Comparison of ENCODE assay signal across 8 mouse cellular contexts in genomic region chr13:107168599-107169149, GRCm38 (mm10).
DNase-seq lines count a peak whose midpoint lies in the region; ATAC-seq and TF ChIP-seq lines count a peak whose summit lies in the region.

No protein-coding gene starts in this region.

- H3K27ac ChIP-seq in forebrain, postnatal 0 days (ENCODE audit: low read depth, low read length): peak overlapping the region; percentile 54
- H3K27ac ChIP-seq in hindbrain, embryonic 11.5 days (ENCODE audit: low read depth, low read length): no peak overlapping the region
- H3K27ac ChIP-seq in lung, embryonic 14.5 days (ENCODE audit: low read depth): no peak overlapping the region
- peak overlapping the region; percentile 70 for H3K27ac ChIP-seq in neural tube, embryonic 15.5 days (replicated peaks)

- WGBS in forebrain, postnatal 0 days: 1% methylated on average over 15 of the region's 15 CpGs
- 10% methylated on average over 15 of the region's 15 CpGs for WGBS in hindbrain, embryonic 11.5 days
- WGBS in lung, embryonic 14.5 days: 17% methylated on average over 15 of the region's 15 CpGs
- 3% methylated on average over 15 of the region's 15 CpGs for WGBS in neural tube, embryonic 15.5 days

- H3K36me3 ChIP-seq in forebrain, postnatal 0 days (ENCODE audit: insufficient read depth): no peaks in the 10 kb centered on the region
- no peaks in the 10 kb centered on the region for H3K36me3 ChIP-seq in hindbrain, embryonic 11.5 days (ENCODE audit: control insufficient read depth, insufficient read depth, low read length)
- no peaks in the 10 kb centered on the region for H3K36me3 ChIP-seq in lung, embryonic 14.5 days (ENCODE audit: insufficient read depth)
- no peaks in the 10 kb centered on the region for H3K36me3 ChIP-seq in neural tube, embryonic 15.5 days

- H3K4me1 ChIP-seq in forebrain, postnatal 0 days (ENCODE audit: insufficient read depth): peaks cover 14% of the 10 kb centered on the region
- no peaks in the 10 kb centered on the region; the same call in 1 of the 2 replicates for H3K4me1 ChIP-seq in hindbrain, embryonic 11.5 days (replicated peaks; ENCODE audit: control insufficient read depth, insufficient read depth, low read length)
- H3K4me1 ChIP-seq in lung, embryonic 14.5 days (ENCODE audit: insufficient read depth): no peaks in the 10 kb centered on the region; the same call in 1 of the 2 replicates
- H3K4me1 ChIP-seq in neural tube, embryonic 15.5 days: peaks cover 25% of the 10 kb centered on the region

- peak; percentile 89 for ATAC-seq in forebrain, postnatal 0 days
- ATAC-seq in hindbrain, embryonic 11.5 days (ENCODE audit: low FRiP score): peak; percentile 80
- peak; percentile 78 for ATAC-seq in lung, embryonic 14.5 days (ENCODE audit: insufficient read depth)
- ATAC-seq in neural tube, embryonic 15.5 days (ENCODE audit: low FRiP score): peak; percentile 85

- peak overlapping the region; percentile 56 for H3K4me2 ChIP-seq in forebrain, postnatal 0 days (ENCODE audit: low read depth)
- H3K4me2 ChIP-seq in hindbrain, embryonic 11.5 days (replicated peaks; ENCODE audit: low read depth, low read length): peak overlapping the region; percentile 66
- peak overlapping the region; percentile 64 for H3K4me2 ChIP-seq in lung, embryonic 14.5 days
- peak overlapping the region; percentile 60 for H3K4me2 ChIP-seq in neural tube, embryonic 15.5 days

- H3K27me3 ChIP-seq in forebrain, postnatal 0 days (ENCODE audit: insufficient read depth, low read length): no peaks in the 10 kb centered on the region
- H3K27me3 ChIP-seq in hindbrain, embryonic 11.5 days (ENCODE audit: control insufficient read depth, insufficient read depth, low read length): no peaks in the 10 kb centered on the region
- H3K27me3 ChIP-seq in lung, embryonic 14.5 days (ENCODE audit: insufficient read depth, low read length): no peaks in the 10 kb centered on the region
- no peaks in the 10 kb centered on the region for H3K27me3 ChIP-seq in neural tube, embryonic 15.5 days (replicated peaks)

- H3K4me3 ChIP-seq in forebrain, postnatal 0 days (ENCODE audit: low read depth, low read length): peak overlapping the region; percentile 25
- H3K4me3 ChIP-seq in hindbrain, embryonic 11.5 days (ENCODE audit: low read depth, low read length): peak overlapping the region; percentile 23
- peak overlapping the region; percentile 24; the same call in 1 of the 2 replicates for H3K4me3 ChIP-seq in lung, embryonic 14.5 days (ENCODE audit: low read depth, low read length)
- H3K4me3 ChIP-seq in neural tube, embryonic 15.5 days (replicated peaks): peak overlapping the region; percentile 32

- peak; percentile 36 for DNase-seq in NIH3T3 (ENCODE audit: low read depth)
- peak; percentile 83 for DNase-seq in cerebellum, adult 11-12 months
- DNase-seq in forebrain, postnatal 0 days: peak; percentile 75
- DNase-seq in hindbrain, embryonic 11.5 days (ENCODE audit: low spot score): peak; percentile 59
- peak; percentile 60 to 70 for DNase-seq in layer of hippocampus, postnatal 10 days (ENCODE audit: low spot score in 2 of 2)
- peak; percentile 67 for DNase-seq in lung, embryonic 14.5 days
- DNase-seq in thymus, postnatal 4 days: peak; percentile 18

- H3K9me3 ChIP-seq in forebrain, postnatal 0 days (ENCODE audit: low read length): no peaks in the 10 kb centered on the region
- H3K9me3 ChIP-seq in hindbrain, embryonic 11.5 days (ENCODE audit: control insufficient read depth, low read length): no peaks in the 10 kb centered on the region
- H3K9me3 ChIP-seq in lung, embryonic 14.5 days (ENCODE audit: low read depth, low read length): no peaks in the 10 kb centered on the region
- no peaks in the 10 kb centered on the region for H3K9me3 ChIP-seq in neural tube, embryonic 15.5 days (replicated peaks)

- peak overlapping the region; percentile 26; the same call in 1 of the 2 replicates for H3K9ac ChIP-seq in forebrain, postnatal 0 days
- peak overlapping the region; percentile 49; the same call in 1 of the 2 replicates for H3K9ac ChIP-seq in hindbrain, embryonic 11.5 days (ENCODE audit: low read depth, low read length)
- peak overlapping the region; percentile 28; the same call in 1 of the 2 replicates for H3K9ac ChIP-seq in lung, embryonic 14.5 days
- peak overlapping the region; percentile 36 for H3K9ac ChIP-seq in neural tube, embryonic 15.5 days (replicated peaks)

- no peak for TF ChIP-seq CTCF in forebrain, postnatal 0 days (IDR thresholded peaks at IDR 0.05; ENCODE audit: low read depth)
- no peak for TF ChIP-seq CTCF in lung, embryonic 14.5 days (IDR thresholded peaks at IDR 0.05; ENCODE audit: low read depth)

Comparison
In these comparisons a context has a peak if more than half of its experiments do, and no peak if none do; other contexts are left out.
1. DNase-seq: peak in every context shown above with its lines; median percentile 83 in cerebellum, adult 11-12 months; 75 in forebrain, postnatal 0 days; 67 in lung, embryonic 14.5 days; 65 in layer of hippocampus, postnatal 10 days; 59 in hindbrain, embryonic 11.5 days; 36 in NIH3T3; 18 in thymus, postnatal 4 days.
2. H3K27ac ChIP-seq: peak in forebrain, postnatal 0 days (single experiment) and neural tube, embryonic 15.5 days (single experiment); none in hindbrain, embryonic 11.5 days (single experiment) and lung, embryonic 14.5 days (single experiment).
3. Peak in every context shown above with its lines, with median percentiles within 50 percentile points of each other: ATAC-seq, H3K4me2 ChIP-seq, H3K4me3 ChIP-seq and H3K9ac ChIP-seq.